Mouse (Mus musculus): ENCODE results near the gene Fgfrl1.

DNA sequence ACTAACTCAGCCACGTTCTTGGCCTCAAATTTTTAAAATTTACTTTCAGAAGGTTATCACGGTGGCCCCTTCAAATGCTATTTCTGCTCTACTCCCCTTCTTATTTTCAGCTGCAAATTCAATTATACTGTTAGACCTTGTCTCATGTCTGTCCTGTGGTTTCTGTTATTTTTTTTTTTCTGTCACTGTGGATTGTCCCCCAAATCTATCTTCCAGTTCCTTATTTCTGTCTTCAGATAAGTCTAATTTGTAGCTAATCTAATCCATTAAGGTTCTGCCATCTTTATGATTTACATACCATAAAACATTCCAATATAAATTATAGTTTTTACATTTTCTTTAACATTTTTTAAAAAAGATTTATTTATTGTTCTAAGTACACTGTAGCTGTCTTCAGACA is 24.8 kb upstream of the Fgfrl1 start:
- no peak for TF ChIP-seq EP300 (IDR thresholded peaks at IDR 0.05; ENCODE audit: low read depth)
- no peak for TF ChIP-seq CTCF (IDR thresholded peaks at IDR 0.05; ENCODE audit: low read depth)

Measured in heart, postnatal 0 days (tissue).